Mouse (Mus musculus) CD8-positive naive resting alpha-beta T cell, adult 2 months (primary cell): ENCODE measurements at regions not wholly inside any gene's neighbourhood (a gene's known extent, or its start where the extent isn't known, plus 50 kb on each side); places are given as distances from the start of the nearest gene placed in this dataset.
A peak's percentile ranks its signal among the peaks of the same experiment; 100 is the strongest.

Experiments used
- DNase-seq, 2 experiments: peaks; one replicate each; pipeline ENCODE4 v3.0.0; 2022; ENCODE audit warnings: low read depth in 2 of 2, low spot score in 2 of 2

GRCm38 (mm10) chrX:12839406-12840159 is 77.7 kb upstream of the Med14 start:
- DNase-seq = peak in 1 of 2 experiments; percentile 12

- no peak for DNase-seq
Measured at GRCm38 (mm10) chrX:12837821-12838220, 75.9 kb upstream of the Med14 start.

DNA sequence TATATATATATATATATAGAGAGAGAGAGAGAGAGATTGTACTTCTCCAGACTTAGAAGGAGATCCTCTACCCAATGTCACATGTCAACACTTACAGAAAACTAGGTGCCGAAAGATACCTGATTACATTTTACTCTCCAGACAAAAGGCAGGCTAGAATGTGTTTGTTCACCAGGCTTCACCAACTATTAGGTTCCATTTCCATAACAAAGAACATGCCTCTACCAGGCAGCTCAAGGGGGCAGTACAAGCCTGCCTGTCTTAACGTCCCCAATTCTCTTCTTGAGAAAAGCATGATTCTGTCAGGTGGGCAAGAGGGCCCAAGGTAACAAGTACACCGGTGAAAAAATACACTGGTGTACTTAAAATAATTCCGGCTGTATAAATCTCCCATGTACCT is 72.8 kb upstream of the Med14 start:
- no peak for DNase-seq

DNA sequence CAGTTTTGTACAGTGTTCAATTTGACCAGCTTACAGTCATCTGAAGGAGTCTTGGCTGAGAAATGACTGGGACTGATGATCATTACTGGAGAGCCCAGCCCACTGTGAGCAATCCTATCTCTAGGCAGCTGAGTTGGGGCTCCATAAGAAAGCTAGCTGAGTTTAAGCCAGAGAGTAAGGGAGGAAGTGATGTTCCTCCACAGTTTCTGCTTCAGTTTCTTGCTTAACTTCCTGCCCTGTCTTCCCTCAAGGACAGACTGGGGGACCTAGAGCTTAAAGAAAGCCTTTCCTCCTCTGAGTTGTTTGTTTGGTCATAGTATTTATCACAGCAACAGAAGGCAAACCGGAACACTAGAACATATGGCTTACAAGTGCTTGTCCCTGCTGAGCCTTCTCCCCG is 70.8 kb upstream of the Med14 start:
- no peak for DNase-seq

DNA sequence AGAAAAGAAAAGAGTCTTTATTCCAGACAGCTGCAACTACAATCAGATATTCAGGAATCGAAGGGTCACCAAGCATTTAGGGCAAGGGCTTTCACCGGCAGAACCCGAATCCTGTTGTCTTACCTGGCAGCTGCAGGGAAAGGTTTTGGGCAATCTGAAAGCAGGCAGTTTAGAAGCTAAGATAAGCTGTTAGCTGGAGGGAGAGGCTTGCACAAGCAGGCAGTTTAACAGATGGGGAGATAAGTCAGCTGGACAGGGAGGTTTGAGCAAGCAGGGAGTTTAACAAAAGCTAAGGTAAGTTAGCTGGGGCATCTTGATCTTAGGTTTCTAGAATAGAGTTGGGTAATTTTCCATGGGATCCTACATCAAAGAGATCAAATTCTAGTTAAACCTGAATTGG is 67.3 kb upstream of the Med14 start:
- DNase-seq = no peak

DNA sequence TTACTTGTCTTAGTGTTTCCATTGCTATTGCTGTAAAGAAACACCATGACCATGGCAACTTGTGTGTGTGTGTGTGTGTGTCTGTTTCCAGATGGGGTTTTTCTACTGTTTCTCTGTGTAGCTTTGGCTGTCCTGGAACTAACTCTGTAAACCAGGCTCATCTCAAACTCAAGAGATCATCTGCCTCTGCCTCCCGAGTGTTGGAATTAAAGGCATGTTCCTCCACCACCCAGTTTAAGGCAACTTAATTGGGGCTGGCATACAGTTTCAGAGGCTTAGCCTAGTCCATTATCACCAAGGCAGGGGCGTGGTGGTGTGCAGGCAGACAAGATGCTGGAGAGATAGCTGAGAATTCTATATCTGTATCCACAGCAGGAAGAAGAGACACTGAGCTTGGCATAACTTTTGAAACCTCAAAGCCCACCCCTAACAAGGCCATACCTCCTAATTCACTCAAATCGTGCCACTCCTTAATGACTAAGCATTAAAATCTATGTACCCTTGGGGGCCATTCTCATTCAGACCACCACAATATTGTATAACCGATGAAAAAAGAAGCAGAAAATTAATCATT is 65.5 kb upstream of the Med14 start:
- DNase-seq = no peak

GRCm38 (mm10) chrX:12826646-12827045 is 64.8 kb upstream of the Med14 start:
- no peak for DNase-seq

- DNase-seq = no peak
Measured at GRCm38 (mm10) chrX:12825262-12825661, 63.4 kb upstream of the Med14 start.

DNA sequence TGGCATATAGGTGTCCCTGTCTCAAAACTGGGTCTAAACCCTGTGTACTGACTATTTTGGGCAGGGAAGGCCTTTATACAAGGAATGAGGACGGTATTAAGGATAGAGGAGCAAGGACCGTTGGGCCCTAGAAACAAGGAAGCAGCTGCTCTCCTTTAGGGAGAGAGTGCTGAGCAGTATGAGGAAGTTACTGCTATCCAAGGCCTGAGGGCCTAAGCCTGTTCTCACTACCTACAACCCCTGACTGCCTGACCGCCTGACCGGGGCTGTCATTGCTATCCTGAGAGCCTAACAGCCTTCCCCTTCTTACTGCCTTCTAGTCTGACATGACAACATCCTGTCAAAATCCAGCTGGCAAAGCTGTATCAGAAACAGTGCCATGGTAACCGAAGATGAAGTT is 62.6 kb upstream of the Med14 start:
- DNase-seq = no peak

- DNase-seq = no peak
Measured at GRCm38 (mm10) chrX:12822777-12823176, 60.9 kb upstream of the Med14 start.

DNA sequence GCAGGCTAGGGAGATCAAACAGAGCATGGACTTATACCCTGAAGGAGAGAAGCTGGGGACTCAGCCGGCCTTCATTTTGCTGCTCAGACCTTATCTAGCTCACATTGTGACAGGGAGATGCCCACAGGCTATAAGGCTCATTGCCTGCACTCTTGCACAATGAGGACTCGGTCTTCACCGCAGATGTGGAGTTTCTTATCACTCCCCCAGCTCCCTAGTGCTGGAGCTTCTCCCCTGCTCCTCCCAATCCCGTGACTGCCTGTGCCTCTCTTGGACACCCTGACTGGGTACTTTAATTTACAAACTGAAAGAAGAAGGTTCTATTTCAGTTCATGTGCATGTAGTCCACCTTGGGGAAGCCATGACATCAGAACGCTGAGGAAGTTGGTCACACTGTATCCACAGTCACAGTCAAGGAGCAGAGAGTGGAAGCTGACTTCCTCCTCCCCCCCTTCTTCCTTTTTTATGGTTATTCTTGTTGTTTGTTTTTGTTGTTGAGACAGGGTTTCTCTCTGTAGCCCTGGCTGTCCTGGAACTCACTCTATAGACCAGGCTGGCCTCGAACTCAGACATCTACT is 51.3 kb upstream of the Med14 start:
- DNase-seq = no peak
